Mouse (Mus musculus): Measurements from ENCODE around the gene Cpeb3.

- TF ChIP-seq CTCF (IDR thresholded peaks at IDR 0.05; ENCODE audit: low read depth) (no peak), EP300 (optimal IDR thresholded peaks at IDR 0.05) (no peak)
Observed at GRCm38 (mm10) chr19:37076646-37077045, 131.8 kb downstream of the Cpeb3 start.
